Mouse (Mus musculus): ENCODE measurements at regions not wholly inside any gene's neighbourhood (a gene's known extent, or its start where the extent isn't known, plus 50 kb on each side); places are given as distances from the start of the nearest gene placed in this dataset.

DNA sequence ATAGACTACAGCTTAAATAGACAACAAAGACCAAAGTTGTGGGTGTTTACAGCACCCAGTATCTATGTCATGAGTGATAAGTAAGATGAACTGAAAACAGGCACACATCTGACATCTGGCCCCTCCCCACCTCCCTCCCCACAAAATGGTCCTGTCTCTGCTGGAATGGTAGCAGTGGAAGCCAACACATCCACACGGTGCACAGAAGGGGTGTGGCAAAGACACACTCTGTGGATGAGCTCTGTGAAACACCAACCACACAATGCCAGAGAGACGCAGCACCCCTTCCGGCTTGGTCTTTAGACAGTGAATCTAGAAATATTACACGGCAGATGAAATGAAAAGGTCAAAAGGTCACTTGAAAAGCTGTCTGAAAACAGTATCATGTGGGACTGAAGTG lies 85.6 kb downstream of the Fgf18 start:
- intact Hi-C loops (cut with DNase I): no loop called here

DNA sequence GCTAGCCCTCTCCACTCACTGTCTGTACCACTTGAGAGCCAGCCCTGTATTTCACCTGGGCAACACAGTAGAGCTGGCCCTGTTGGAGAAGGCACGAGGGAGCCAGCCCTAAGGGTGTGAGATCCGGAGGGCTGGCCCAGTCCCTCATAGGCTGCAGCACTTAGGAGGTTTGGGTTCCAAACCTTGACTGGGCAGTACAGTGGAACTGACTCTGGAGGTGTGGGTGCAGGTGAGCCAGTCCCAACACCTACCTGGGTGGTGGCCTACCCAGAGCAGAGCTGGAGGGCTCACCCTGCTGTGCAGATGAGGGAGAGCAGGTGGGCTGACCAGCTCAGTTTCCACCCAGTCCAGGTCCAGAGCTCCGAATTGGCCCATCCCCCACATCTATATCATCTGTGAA lies 86.8 kb downstream of the Fgf18 start:
- no peak for DNase-seq (ENCODE audit: low spot score in 2 of 2)
- intact Hi-C loops (cut with DNase I): no loop called here

More for the DNA sequence above, 85.6 kb downstream of the Fgf18 start:
- DNase-seq (ENCODE audit: low spot score in 2 of 2): no peak

DNA sequence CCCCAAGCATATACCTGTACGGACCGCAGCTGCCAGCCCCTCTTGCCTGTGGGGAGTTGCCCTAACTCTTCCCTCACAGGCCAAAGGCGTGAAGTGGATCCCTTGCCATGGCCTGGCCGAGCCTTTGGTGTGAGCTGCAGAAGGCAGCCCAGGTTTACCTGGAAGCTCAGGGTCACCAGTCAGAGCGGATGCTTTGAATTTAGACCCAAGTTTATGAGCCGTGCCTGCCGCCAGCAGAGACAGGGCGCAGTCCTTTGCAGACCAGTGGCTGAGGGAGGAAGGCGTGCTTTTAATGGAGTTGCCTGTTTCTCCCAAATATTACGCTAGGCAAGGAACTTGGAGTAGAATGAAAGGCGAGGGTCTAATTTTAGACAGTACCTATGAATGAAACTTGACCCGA lies 97.0 kb downstream of the Fgf18 start:
- no peak for DNase-seq (ENCODE audit: low spot score in 2 of 2)
- intact Hi-C loops (cut with DNase I): no loop called here

DNA sequence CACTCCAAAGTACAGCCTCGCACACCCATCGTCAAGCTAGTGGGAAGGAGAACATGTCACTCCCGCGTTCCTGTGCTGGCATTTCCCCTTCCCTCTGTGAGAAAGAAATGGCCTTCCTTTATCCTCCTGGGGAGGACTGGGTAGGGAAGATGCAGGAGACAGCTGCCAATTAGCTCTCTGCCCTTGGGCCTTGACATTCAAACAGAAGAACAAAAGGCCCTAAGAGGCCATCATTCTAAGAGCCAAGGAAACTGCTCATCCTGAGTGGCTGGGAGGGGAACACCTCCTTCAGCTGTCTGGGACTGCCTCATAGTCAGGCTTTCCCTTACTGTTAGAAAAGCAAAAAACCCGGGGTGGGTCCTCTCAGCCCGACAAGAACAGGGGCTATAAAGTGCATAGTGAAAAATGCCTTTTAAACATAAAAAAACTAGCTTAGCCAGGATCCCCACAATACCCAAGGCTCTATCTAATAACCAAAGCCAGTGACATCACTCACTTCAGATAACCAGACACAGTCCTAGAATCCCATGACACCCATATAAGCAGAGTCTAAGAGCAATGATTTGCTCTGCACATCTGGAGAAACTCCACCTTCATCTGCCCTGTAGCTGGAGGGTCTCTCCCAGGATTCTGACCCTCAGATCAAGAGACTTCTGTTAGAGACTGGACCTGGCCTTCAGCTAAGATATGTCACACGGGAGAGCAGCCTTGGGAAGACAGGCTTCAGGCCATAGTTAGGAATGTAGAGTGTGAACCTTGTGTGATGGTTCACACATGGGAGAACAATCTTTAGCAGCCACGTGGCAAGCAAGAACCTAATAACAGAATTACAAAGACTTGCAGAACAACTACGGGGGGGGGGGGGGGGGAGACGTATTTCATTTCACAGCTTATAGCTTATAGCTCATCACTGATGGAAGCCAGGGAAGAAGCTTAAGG lies 107.1 kb downstream of the Fgf18 start:
- DNase-seq (ENCODE audit: low spot score in 2 of 2): no peak
- intact Hi-C loops (cut with DNase I): no loop called here

DNA sequence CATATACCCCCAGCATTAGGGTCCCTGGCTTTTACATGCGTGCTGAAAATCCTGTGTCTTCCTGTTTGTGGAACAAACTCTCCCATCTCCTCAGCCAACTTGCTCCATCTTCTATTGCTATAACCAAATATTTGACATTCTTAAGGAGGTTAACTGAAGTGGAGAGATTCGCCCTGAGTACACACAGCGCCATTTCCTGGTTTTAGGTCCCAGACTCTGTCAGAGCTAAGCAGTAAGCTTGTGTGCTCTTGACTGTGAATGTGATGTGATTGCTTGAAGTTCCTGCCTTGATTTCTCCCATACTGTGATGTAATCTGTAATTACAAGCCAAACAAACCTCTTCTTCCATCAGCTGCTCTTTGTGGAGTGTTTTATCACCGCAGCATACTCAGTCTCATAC lies 110.8 kb downstream of the Fgf18 start:
- DNase-seq (ENCODE audit: low spot score in 2 of 2): no peak
- intact Hi-C loops (cut with DNase I): no loop called here

DNA sequence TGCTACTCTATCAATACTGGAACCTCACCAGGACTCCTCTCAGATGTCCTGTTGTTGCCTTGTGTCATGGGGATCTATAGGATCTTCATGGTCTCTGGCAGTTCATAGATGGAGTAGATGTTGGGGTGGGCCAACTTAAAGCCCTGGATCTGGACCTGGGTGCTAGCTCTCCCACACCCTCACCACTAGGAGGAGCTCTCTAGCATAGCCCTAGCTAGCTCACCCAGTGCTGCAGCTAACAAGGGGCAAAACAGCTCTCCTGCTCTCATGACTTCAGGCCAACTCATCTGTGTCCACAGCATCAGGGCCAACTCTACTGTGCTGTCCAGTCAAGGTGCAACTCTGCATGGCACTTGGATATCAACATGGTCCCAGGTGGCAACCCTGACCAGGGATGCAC lies 118.3 kb downstream of the Fgf18 start:
- intact Hi-C loops (cut with DNase I): loop anchor here (2.0 to 5.0 kb wide), 2 partner anchors 68 to 120 kb away; no protein-coding TSS in a partner anchor
- DNase-seq (ENCODE audit: low spot score in 2 of 2): no peak

DNA sequence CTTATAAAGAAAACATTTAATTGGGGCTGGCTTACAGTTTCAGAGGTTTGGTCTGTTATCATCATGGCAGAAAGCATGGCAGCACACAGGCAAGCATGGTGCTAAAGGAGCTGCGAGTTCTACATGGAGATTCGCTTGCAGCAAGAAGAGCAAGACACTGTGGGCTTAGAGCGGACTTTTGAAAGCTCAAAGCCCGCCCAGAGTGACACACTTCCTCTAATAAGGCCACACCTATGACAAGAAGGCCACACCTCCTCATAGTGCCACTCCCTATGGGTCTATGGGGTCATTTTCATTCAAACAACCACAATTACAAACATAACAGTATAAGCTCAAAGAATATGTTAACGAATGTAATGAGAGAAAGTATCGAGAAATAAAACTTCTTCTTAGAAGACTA lies 120.1 kb downstream of the Fgf18 start:
- DNase-seq (ENCODE audit: low spot score in 2 of 2): no peak

DNA sequence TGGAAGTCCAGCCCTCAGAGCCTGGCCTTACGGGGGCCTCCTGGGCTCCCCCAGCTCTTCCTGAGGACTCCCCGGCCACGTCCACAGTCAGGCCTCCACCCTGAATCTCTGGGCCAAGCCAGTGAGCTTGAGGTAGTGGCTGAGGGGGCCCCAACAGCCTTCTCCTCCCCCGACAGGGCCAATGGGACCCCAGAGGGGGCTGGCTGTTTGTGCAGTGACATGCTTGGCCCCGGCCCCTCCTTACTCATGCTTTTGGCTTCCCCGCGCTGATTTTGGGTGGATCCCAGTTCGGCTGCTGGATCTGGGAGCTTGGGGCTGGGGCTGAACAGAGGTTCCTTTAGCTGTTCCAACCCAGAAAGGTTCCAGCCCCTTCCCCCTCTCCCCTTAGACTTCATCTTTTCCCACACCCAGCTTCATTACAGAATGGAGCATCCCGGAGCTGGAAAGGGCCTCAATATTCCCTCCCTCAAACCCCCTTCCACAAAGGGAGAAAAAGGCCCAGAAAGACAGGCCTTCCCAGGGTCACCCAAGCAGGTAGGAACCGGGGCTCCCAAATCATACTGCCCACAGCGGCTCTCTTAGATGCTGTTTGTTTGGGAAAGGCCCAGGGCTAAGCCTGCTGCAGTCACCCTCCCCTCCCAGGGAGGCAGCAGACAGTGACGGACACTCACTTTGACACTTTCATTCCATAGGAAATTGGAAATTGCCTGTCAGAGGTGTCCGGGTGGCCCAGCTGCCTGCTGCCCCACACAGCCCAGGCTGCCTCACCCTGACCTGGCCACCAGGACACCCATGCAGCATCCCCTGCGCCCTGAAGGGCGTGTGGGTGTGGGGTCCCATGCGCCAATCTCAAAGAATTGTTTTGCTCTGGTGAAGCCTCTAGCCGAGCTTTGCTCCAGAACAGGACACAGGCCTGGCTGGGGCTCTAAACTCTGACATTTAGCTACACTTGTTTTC lies 133.7 kb downstream of the Fgf18 start:
- intact Hi-C loops (cut with DNase I): no loop called here
- no peak for DNase-seq (ENCODE audit: low spot score in 2 of 2)

More for the DNA sequence above, 120.1 kb downstream of the Fgf18 start:
- intact Hi-C loops (cut with DNase I): loop anchor here (5.0 kb wide), 1 partner anchor 70 kb away; no protein-coding TSS in a partner anchor

DNA sequence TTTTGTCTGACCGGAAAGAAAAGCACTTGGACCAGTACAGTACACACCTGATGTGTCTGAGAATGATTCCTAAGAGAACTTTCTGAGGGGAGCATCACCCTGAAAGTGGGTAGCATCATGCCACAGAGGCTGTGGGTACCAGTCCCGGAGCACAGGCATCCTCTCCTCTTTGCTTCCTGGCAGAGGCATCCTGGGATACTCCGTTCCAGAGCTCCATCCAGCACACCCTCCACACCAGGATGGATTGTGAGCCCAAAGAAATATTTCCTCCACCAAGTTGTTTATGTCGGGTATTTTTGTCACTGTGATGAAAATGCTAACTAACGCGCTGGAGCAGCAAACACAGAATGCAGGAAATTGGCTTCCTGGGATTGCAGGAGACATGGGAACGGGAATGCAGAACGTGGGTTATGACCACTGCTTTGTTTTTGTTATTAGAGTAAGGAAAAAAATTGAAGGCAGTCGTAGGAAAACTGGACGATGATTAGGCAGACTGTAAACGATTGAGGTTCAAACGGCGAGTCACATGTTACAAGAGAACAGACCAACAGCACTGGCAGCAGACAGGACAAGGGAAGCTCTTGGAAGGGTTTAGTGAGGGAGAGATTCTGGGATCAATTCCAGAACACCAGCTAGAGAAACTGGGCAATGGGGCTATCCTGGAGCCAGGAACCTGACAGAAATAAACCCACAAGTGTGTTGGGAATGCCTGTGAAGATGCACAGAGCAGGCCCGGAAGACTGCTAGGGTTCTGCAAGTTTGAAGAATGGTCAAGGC lies 134.6 kb downstream of the Fgf18 start:
- DNase-seq (ENCODE audit: low spot score in 2 of 2): peak in 1 of 2 experiments; percentile 8
- intact Hi-C loops (cut with DNase I): no loop called here

DNA sequence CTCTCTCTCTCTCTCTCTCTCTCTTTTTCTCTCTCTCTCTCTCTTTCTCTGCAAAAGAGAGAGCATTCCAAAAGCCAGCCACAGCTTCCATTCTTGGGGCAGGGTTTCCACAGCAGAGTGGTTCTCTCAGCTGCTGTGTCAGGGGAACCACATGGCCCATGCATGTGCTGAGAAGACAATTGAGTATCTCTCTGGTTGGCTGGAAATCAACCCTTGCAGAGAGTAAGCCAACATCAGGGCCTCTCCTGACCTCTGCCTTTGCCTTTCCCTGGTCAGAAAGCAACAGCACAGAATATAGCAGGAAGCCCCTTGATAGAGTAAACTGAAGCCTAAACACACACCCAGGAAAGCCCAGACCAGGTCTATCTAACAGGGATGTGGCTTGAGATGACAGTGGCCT lies 138.6 kb downstream of the Fgf18 start:
- no peak for DNase-seq (ENCODE audit: low spot score in 2 of 2)
- intact Hi-C loops (cut with DNase I): no loop called here

DNA sequence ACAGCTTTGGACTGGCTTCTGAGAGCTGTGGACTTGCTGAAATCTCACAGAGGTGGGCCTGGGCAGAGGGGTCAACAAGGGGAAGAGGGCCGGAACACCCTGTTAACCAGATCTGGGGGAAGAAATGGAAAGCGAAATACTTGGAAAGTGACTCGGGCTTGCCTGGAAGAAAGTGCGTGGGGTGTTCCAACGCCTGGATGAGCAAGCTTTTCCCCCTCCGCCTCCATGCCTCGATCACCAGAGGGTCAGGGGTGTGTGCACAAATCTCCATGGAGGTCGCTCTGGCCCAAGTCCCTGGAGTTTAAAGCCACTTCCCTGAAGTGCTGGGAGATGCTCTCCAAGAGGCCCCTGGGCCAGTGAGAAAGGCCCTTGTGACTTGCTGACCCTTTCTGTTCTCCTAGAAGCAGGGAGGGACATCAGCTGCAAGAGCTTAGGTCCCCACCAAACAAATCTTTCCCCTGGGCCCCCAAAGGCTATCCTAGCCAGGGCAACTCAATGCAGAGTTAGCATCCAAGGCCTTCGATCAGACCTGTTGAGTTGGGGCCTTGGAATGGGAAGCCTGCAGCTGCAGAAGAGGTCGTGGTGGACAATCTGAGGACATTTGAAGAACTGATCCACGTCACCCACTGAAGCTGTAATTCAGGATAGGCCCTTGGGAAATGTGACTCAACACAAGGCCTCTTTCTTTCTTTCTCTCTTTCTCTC lies 139.2 kb downstream of the Fgf18 start:
- DNase-seq (ENCODE audit: low spot score in 2 of 2): no peak
- intact Hi-C loops (cut with DNase I): no loop called here

DNA sequence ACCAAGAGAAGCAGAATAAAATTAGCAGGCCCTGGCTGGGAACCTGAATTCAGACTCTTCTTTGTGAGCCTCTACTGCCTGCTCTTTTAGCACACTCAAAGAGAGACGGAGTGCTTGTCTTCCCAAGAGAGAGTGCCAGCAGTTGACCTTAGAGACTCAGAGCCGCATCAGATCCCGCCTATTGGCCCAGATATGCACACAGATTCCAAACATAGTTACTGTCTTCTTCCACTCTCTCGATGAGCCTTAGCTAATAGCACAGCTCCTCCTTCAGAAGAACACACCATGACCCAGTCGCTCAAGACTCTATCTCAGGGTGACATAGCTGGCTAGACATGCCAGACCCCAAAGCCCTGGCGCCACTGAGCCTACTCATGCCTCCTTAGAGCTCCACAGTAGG lies 139.8 kb downstream of the Fgf18 start:
- DNase-seq (ENCODE audit: low spot score in 2 of 2): no peak
- intact Hi-C loops (cut with DNase I): no loop called here

DNA sequence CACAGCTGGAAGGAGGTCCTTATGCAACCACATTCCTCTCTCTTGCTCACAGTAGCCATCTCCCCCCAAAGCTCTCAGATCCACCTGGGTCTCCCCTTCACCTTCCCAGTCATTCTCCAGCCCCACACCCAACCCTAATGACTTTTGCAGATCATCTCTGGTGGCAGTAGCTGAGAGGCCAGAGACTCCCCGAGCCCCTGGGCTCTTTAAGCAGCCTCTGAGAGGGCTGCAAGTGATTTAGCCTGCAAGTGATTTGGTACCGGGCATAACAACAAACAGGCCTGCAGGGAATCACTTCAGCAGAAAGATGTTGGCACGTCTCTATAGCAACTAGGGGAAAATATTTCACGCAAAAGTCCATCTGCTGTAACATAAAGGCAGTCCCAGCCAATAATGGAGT lies 142.0 kb downstream of the Fgf18 start:
- no peak for DNase-seq (ENCODE audit: low spot score in 2 of 2)
- intact Hi-C loops (cut with DNase I): no loop called here

DNA sequence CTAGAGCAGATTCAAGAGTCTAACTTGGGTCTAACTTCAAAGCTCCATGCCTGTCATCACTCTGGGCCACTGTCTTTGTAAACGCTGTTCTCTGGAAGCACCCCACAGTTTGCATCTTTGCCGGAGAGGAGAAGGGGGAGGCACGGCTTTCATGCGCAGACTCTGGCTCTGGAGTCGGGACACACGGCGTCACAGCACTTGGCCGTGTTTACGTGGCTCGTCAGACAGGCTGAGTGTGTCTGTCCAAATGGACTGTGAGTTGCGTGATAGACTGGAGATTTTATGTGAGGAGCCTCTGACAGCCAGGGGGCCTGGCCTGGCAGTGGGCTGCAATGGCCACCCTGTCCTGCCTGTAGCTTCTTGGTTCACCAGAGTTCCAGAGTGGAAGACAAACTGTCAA lies 142.6 kb downstream of the Fgf18 start:
- DNase-seq (ENCODE audit: low spot score in 2 of 2): no peak
- intact Hi-C loops (cut with DNase I): no loop called here

DNA sequence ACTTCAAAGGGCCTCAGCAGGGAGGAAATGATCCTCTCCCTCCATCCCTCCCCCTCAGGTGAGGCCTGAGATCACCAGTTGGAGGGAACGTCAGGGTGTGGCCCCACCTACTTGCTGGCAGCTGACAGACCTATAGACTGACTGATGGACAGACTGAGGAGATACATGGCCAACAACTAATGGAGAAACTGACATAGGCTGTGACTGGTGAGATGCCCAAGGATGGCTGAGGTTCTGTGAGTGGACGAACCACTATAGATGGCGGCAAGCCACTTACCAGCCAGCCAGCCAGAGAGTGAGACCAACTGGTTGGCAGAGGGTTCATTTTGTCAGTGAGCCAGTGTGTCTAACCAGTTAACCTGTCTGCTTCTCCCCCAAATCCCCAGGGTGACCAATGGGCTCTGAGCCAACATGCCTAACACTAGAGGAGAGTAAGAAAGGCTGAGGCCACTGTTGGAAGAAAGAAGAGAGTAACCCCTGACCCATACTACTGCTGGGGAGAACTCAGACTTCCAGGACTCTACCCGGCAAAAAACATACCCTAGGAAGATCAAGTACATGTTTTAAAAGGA lies 147.4 kb downstream of the Fgf18 start:
- intact Hi-C loops (cut with DNase I): no loop called here

DNA sequence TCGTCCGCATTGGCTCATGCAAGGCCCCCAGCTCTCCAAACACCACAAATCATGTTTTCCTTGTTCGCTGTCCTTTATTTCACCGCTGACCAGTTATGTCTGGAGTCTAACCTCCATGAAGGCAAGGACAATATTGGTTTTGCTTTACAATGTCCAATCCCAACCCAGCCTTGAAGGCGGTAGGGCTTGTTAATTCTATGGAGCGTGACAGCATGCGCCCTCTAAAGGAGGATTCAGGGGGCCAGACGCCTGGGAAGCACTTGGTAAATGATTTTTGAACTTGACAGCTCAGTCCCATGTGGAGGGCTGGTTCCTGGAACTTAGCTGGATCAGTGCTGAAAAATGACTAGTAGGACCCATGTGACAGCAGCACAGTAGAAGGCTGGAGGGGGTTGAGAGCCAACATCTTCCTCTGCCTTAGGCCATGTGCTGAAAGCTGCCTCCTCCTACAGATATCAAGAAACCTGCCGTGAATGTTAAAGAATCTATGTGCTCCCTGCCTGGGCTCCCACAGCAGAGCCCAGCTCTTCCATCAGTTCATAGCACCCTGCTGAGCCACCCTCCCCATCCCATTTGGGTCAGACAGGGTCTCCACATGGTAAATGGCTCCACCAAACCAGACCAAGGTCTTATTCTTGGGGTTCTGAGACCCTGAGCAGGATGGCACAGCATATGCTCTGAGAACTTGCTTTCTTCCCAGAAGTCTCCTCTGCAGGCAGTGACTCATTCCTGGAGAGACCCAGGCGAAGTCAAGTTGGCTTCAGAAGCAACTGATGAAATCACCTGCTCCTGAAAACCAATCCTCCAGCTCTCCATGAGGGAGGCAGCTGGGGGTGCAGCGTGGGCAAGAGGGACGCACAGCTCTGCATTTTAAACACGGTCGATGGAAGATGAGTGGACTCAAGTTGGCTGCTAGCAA lies 148.3 kb downstream of the Fgf18 start:
- intact Hi-C loops (cut with DNase I): no loop called here
- peak; percentile 35 to 85 for DNase-seq (ENCODE audit: low spot score in 2 of 2)

More for the DNA sequence above, 147.4 kb downstream of the Fgf18 start:
- DNase-seq (ENCODE audit: low spot score in 2 of 2): no peak

DNA sequence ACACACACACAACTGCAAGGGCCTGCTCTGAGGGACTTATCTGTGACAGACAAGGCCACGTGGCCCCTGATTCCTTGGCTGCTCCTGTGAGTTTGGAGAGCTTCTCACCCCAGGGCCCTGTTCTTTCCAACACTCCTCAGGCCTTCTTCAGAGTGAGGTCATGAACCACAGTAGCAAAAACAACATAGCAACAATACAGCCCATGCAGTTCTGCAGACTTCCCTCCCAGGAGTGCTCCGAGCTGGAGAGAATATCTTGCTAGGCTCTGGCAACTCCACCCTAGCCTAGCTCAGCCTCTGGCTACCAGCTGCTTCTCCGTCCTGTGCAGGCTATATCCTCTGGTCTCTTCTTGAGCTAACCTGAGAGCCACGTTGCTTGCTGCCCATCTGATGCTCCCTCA lies 152.8 kb downstream of the Fgf18 start:
- intact Hi-C loops (cut with DNase I): no loop called here

DNA sequence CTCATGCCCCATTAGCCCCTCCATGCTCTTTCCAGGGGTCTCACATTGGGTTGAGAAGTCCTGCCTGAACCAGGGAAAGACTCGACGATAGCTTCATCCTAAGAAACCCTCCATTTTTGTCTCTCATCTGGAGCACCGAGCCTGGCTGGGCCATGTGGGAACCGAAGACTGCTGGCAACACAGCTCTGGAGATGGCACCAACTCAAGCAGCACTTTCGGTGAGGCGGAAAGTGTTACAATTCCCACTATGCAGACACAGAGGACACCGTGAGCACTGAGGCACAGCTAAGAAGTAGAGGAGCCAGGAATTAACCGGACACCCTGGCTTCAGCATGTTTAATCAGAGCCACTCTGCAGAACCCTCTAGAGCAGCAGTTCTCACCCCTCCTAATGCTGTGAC lies 153.8 kb downstream of the Fgf18 start:
- DNase-seq (ENCODE audit: low spot score in 2 of 2): peak in 1 of 2 experiments; percentile 33
- intact Hi-C loops (cut with DNase I): no loop called here

More for the DNA sequence above, 152.8 kb downstream of the Fgf18 start:
- no peak for DNase-seq (ENCODE audit: low spot score in 2 of 2)
